Mouse (Mus musculus): ENCODE results near the gene Padi4. TPM values are rescaled to one million over a fixed set of nuclear protein-coding genes. Genes with fewer than 3 reads are reported as not detected.

Padi4 gene
- polyA plus RNA-seq, 1 experiment from 2014 or later: not detected

DNA sequence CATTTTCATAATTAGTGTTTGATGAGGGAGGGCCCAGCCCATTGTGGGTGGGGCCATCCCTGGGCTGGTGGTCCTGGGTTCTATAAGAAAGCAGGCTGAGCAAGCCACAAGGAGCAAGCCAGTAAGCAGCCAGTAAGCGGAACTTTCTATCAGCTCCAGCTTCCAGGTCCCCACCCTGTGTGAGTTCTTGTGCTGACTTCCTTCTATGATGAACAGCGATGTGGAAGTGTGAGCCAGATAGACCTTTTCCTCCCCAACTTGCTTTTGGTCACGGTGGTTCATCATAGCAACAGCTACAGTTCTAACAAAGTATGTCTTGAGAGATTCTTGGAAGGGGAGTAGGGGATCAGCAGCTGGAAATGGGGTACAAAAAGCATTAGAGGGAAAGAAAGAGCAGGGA is 8.1 kb downstream of the Padi4 start:
- peaks cover 6% of the 10 kb centered on the region; the same call in 1 of the 2 replicates for H3K4me1 ChIP-seq
- no peak overlapping the region for H3K4me3 ChIP-seq
- 86% methylated on average over 3 of the region's 3 CpGs for WGBS
- no peaks in the 10 kb centered on the region for H3K36me3 ChIP-seq
- no peaks in the 10 kb centered on the region for H3K9me3 ChIP-seq
- ATAC-seq (ENCODE audit: insufficient number of reproducible peaks, insufficient read depth, low FRiP score, low TSS enrichment, low read depth): no peak
- no peak overlapping the region for H3K27ac ChIP-seq
- H3K27me3 ChIP-seq: no peaks in the 10 kb centered on the region
- H3K9ac ChIP-seq: no peak overlapping the region
- no peak overlapping the region for H3K4me2 ChIP-seq

- Histone ChIP-seq H3K27ac (no peak overlapping the region), H3K4me1 (peaks cover 2% of the 10 kb centered on the region; the same call in 1 of the 2 replicates), H3K9me3 (no peaks in the 10 kb centered on the region), H3K36me3 (no peaks in the 10 kb centered on the region), H3K9ac (no peak overlapping the region), H3K27me3 (no peaks in the 10 kb centered on the region), H3K4me2 (no peak overlapping the region), H3K4me3 (no peak overlapping the region)
- 8% methylated on average over 9 of the region's 9 CpGs for WGBS
- no peak for ATAC-seq (ENCODE audit: insufficient number of reproducible peaks, insufficient read depth, low FRiP score, low TSS enrichment, low read depth)
Observed at GRCm38 (mm10) chr4:140763158-140763557, 10.9 kb downstream of the Padi4 start.

GRCm38 (mm10) chr4:140761601-140762000 is 12.4 kb downstream of the Padi4 start:
- Histone ChIP-seq H3K27ac (no peak overlapping the region), H3K36me3 (no peaks in the 10 kb centered on the region)
- WGBS: 85% methylated on average over 7 of the region's 7 CpGs

GRCm38 (mm10) chr4:140755811-140756210 is 18.2 kb downstream of the Padi4 start:
- H3K27ac ChIP-seq: no peak overlapping the region
- H3K9me3 ChIP-seq: no peaks in the 10 kb centered on the region
- ATAC-seq (ENCODE audit: insufficient number of reproducible peaks, insufficient read depth, low FRiP score, low TSS enrichment, low read depth): no peak
- H3K4me2 ChIP-seq: no peak overlapping the region
- H3K4me3 ChIP-seq: no peak overlapping the region
- H3K9ac ChIP-seq: no peak overlapping the region
- H3K27me3 ChIP-seq: no peaks in the 10 kb centered on the region; the same call in 1 of the 2 replicates
- H3K36me3 ChIP-seq: no peaks in the 10 kb centered on the region
- peaks cover 8% of the 10 kb centered on the region; the same call in 1 of the 2 replicates for H3K4me1 ChIP-seq
- 87% methylated on average over 3 of the region's 3 CpGs for WGBS

More at GRCm38 (mm10) chr4:140761601-140762000, 12.4 kb downstream of the Padi4 start:
- Histone ChIP-seq H3K4me1 (peaks cover 8% of the 10 kb centered on the region; the same call in 1 of the 2 replicates), H3K4me2 (no peak overlapping the region), H3K9me3 (no peaks in the 10 kb centered on the region), H3K9ac (no peak overlapping the region), H3K4me3 (no peak overlapping the region), H3K27me3 (no peaks in the 10 kb centered on the region)
- no peak for ATAC-seq (ENCODE audit: insufficient number of reproducible peaks, insufficient read depth, low FRiP score, low TSS enrichment, low read depth)

- peaks cover 12% of the 10 kb centered on the region for H3K27me3 ChIP-seq
- no peak overlapping the region for H3K27ac ChIP-seq
- no peaks in the 10 kb centered on the region for H3K9me3 ChIP-seq
- no peak overlapping the region for H3K4me2 ChIP-seq
- H3K4me1 ChIP-seq: peaks cover 8% of the 10 kb centered on the region; the same call in 1 of the 2 replicates
- 58% methylated on average over 7 of the region's 7 CpGs for WGBS
- no peak overlapping the region for H3K4me3 ChIP-seq
- no peaks in the 10 kb centered on the region for H3K36me3 ChIP-seq
- ATAC-seq (ENCODE audit: insufficient number of reproducible peaks, insufficient read depth, low FRiP score, low TSS enrichment, low read depth): no peak
- no peak overlapping the region for H3K9ac ChIP-seq
Observed at GRCm38 (mm10) chr4:140753366-140753765, 20.7 kb downstream of the Padi4 start.

DNA sequence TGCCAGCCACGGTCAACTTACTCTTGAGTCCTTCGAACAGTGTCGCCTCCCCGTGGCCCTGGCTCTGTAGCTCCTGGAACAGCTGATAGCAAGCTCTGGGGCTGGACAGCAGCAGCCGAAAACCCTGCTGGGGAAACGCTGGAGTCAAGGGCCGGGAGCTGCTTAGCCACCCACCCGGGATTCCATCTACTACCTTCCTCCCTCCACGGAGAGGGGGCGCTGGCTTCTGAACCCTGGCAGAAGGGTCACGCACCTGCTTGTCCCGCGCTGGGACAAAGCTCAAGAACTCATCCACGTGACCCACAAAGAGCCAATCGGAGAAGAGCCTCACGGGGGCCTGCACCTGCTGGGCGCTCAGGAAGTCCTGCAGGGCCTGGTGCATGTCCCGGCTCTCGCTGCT is 23.7 kb downstream of the Padi4 start:
- no peak for ATAC-seq (ENCODE audit: insufficient number of reproducible peaks, insufficient read depth, low FRiP score, low TSS enrichment, low read depth)
- Histone ChIP-seq H3K4me1 (no peaks in the 10 kb centered on the region), H3K36me3 (no peaks in the 10 kb centered on the region), H3K27me3 (peaks cover 20% of the 10 kb centered on the region), H3K4me3 (no peak overlapping the region), H3K27ac (no peak overlapping the region), H3K4me2 (peak overlapping the region; percentile 28; the same call in 1 of the 2 replicates), H3K9me3 (no peaks in the 10 kb centered on the region), H3K9ac (no peak overlapping the region)
- WGBS: 9% methylated on average over 19 of the region's 19 CpGs

DNA sequence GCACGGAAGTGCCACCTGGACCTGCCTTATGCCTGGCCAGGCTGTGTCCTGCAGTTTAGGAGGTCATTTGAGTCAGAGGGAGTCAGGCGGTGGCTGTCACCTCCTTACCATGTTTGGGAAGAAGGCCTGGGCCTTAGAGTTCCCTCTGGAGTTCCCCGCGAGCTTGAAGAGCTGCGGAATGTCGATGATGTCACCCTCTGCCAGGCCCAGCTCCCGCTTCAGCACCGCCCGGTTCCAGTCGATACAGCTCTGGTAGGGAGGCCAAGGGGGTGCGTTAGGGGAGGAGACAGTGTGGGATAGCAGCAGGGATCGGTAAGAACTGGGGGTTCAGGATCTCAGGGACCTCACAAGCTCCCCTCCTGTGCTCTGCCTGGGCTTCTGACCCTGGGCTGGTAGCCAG is 26.1 kb downstream of the Padi4 start:
- WGBS: 24% methylated on average over 12 of the region's 12 CpGs
- no peaks in the 10 kb centered on the region for H3K9me3 ChIP-seq
- 0 out of 2 replicates have a peak overlapping the region, but pooled peaks have one; percentile 9 for H3K4me2 ChIP-seq
- no peak overlapping the region for H3K27ac ChIP-seq
- peaks cover 20% of the 10 kb centered on the region for H3K27me3 ChIP-seq
- H3K36me3 ChIP-seq: no peaks in the 10 kb centered on the region
- no peaks in the 10 kb centered on the region for H3K4me1 ChIP-seq
- no peak overlapping the region for H3K4me3 ChIP-seq
- ATAC-seq (ENCODE audit: insufficient number of reproducible peaks, insufficient read depth, low FRiP score, low TSS enrichment, low read depth): no peak
- H3K9ac ChIP-seq: no peak overlapping the region

DNA sequence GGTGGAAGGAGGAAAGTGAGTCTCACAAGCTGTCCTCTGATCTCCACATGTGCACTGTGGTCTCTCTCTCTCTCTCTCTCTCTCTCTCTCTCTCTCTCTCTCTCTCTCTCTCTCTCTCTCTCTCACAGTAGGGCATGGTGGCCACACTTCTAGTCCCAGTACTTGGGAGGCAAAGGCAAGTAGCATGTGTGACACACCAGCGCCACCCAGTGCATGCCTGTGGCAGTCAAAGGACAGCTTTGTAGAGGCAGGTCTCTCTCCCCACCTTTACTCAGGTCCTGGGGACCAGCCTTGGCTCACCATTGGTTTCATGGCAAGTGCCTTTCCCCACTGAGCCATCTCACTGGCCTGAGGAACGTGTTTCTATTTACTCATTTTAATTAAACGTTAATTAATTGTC is 29.4 kb downstream of the Padi4 start:
- no peak for ATAC-seq (ENCODE audit: insufficient number of reproducible peaks, insufficient read depth, low FRiP score, low TSS enrichment, low read depth)
- WGBS: 26% methylated on average over 3 of the region's 3 CpGs
- Histone ChIP-seq H3K4me2 (no peak overlapping the region), H3K27me3 (peaks cover 9% of the 10 kb centered on the region; the same call in 1 of the 2 replicates), H3K9ac (no peak overlapping the region), H3K36me3 (no peaks in the 10 kb centered on the region), H3K4me1 (no peaks in the 10 kb centered on the region), H3K27ac (no peak overlapping the region), H3K4me3 (no peak overlapping the region), H3K9me3 (no peaks in the 10 kb centered on the region)

DNA sequence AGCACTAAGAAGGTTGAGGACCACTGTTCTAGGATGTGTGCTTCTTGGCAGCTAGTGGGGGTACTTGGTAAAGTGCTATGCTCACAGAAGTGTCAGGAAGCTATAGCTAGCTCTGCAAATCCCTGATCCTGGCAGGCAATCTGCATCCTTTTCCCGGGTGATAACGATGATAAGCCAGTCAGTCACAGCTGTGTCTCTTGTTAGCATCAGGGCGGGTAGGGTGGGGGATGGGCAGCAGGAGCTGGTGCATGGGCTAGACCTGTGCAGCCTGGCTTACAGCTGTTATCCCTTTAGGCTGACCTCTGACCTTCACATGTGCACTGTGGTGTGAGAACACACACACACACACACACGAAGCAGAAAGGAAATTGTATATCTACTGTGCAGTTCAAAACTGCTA is 30.9 kb downstream of the Padi4 start:
- Histone ChIP-seq H3K4me1 (no peaks in the 10 kb centered on the region), H3K4me2 (no peak overlapping the region), H3K36me3 (no peaks in the 10 kb centered on the region), H3K9ac (no peak overlapping the region), H3K27ac (no peak overlapping the region), H3K4me3 (no peak overlapping the region), H3K9me3 (no peaks in the 10 kb centered on the region), H3K27me3 (peaks cover 5% of the 10 kb centered on the region; the same call in 1 of the 2 replicates)
- ATAC-seq (ENCODE audit: insufficient number of reproducible peaks, insufficient read depth, low FRiP score, low TSS enrichment, low read depth): no peak
- WGBS: 50% methylated on average over 4 of the region's 4 CpGs

DNA sequence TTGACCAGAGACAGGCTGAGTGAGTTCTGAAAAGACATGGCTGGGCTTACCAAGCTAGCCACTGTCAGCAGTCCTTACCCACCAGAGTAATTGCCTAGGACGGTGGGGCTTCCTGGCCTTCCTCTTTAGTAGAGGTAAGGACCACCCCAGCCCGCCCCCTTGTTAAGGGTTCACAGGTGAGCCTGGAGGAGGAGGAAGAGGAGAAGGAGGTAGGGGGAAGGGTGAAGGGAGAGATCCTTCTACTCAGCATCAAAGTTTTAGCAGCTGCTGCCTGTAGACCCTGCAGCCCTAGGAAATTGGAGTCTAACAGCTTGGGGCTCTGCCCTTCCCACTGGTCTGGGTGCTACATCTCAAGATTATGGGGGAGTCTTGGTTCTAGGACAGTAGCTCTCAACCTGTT is 31.5 kb downstream of the Padi4 start, which contains the start of gene Padi6:
Gene Padi6, minus strand, starts transcription at position 101 of the 400 bp plus-strand sequence.
- ATAC-seq (ENCODE audit: insufficient number of reproducible peaks, insufficient read depth, low FRiP score, low TSS enrichment, low read depth): no peak
- H3K27ac ChIP-seq: no peak within 1 kb of the TSS
- WGBS: 72% methylated on average over 2 of the region's 2 CpGs

DNA sequence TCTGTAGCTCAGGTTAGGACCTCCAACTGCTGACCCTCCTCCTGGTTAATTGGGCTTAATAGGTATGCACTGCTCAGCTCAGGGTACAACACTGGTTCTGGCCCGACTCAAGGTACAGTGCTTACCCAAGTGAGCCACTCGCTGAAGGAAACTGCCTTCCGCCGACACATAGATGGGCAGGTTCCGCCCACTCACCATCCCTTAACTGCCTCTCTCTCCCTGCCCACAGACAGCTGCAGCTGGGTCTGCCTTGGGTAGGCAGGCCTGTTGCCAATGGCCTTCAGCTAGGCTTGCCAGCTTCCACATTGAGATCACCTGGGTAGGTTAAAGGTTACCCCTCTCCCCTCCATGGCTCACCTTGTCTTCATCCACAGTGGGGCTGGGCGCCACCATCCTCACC is 32.6 kb downstream of the Padi4 start:
- H3K9ac ChIP-seq: no peak overlapping the region
- H3K36me3 ChIP-seq: no peaks in the 10 kb centered on the region
- ATAC-seq (ENCODE audit: insufficient number of reproducible peaks, insufficient read depth, low FRiP score, low TSS enrichment, low read depth): no peak
- no peak overlapping the region for H3K27ac ChIP-seq
- no peak overlapping the region for H3K4me2 ChIP-seq
- H3K4me3 ChIP-seq: no peak overlapping the region
- H3K4me1 ChIP-seq: no peaks in the 10 kb centered on the region
- H3K27me3 ChIP-seq: no peaks in the 10 kb centered on the region
- no peaks in the 10 kb centered on the region for H3K9me3 ChIP-seq
- WGBS: 81% methylated on average over 6 of the region's 6 CpGs

More for the DNA sequence above, 31.5 kb downstream of the Padi4 start, which contains the start of gene Padi6:
- peaks cover under 1% of the 10 kb centered on the region; the same call in 1 of the 2 replicates for H3K27me3 ChIP-seq
- H3K4me2 ChIP-seq: no peak within 1 kb of the TSS
- H3K36me3 ChIP-seq: no peaks in the 10 kb centered on the region
- H3K9ac ChIP-seq: no peak within 1 kb of the TSS
- H3K4me3 ChIP-seq: no peak within 1 kb of the TSS
- H3K9me3 ChIP-seq: no peaks in the 10 kb centered on the region
- no peaks in the 10 kb centered on the region for H3K4me1 ChIP-seq

GRCm38 (mm10) chr4:140740655-140741054 is 33.4 kb downstream of the Padi4 start:
- 83% methylated on average over 11 of the region's 11 CpGs for WGBS
- no peak overlapping the region for H3K4me3 ChIP-seq
- no peak overlapping the region for H3K27ac ChIP-seq
- no peaks in the 10 kb centered on the region for H3K4me1 ChIP-seq
- no peaks in the 10 kb centered on the region for H3K27me3 ChIP-seq
- no peaks in the 10 kb centered on the region for H3K36me3 ChIP-seq
- ATAC-seq (ENCODE audit: insufficient number of reproducible peaks, insufficient read depth, low FRiP score, low TSS enrichment, low read depth): no peak
- H3K9ac ChIP-seq: no peak overlapping the region
- H3K9me3 ChIP-seq: no peaks in the 10 kb centered on the region
- H3K4me2 ChIP-seq: no peak overlapping the region
